Mouse (Mus musculus): ENCODE data around the gene Zfp429. TPM values are rescaled to one million over a fixed set of nuclear protein-coding genes. Genes with fewer than 3 reads are reported as not detected.

Zfp429 gene
- total RNA-seq (2023), result 1 to 10 TPM; 2.4 to 5.7 TPM

DNA sequence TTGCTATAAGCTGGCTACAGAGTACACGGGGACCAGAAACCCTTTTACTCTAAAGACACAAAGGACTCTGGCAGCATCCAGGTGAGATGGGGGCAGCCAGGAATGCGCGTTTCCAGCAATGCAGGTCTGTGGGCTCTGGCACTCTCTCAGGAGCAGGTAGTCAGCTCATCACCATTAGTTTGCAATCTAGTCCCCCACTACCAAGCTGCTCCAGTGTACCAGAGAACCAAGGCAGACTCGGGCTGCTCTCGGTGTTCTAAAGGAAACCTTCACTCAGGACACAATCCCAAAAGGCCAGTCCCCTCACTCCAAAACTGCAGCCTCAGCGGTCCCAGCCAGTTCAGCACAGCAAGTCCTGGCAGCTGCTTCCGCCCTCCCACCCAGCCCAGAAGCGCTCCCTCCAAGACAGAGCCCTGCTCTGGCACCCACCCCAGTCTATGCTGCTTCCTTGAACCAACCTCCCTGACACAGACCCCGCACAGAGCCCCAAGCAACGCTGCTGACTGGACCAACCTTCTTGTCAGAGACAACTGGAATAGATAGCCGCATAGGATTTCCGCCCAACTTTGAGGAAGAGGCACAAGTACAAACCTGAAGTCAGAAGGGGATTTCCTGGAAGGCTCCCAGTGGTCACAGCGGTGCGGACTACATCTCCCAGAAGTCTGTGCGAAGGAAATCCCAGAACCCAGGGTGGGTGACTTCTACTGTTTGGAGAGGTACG, at the start of gene Zfp429:
Gene Zfp429 (minus strand): TSS at position 637 of the 721 bp plus-strand sequence.

DNA sequence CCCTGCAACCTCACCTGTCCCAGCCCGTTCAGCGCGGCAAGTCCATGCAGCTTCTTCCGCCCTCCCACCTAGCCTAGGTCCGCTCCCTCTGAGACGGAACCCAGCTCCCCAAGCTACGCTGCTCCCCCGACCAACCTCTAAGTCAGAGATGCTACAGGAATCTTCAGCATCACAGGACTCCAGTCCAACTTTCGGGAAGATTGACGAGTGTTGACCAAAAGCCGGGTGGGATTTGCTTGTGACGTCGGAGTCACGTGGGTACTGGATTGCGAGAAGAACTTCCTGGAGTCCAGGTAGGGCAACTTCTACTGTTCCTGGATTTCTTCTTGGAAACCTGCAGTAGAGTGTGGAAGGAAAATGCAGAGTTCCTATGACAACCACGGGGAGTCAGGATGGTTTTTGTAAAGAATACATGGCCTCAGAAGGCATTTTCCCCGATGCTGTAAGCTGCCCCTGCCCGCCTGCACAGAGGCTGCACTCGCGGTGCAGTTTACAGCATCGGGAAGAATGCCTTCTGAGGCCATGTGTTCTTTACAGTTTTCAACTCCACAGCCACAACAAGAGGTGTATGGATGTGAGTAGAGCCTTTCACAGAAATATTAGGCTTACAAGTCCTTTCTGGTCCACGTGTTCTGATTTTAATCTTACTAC, 21.7 kb upstream of the Zfp429 start, which contains the start of gene Zfp459:
Gene Zfp459 (minus strand): TSS at position 212 of the 651 bp plus-strand sequence.

DNA sequence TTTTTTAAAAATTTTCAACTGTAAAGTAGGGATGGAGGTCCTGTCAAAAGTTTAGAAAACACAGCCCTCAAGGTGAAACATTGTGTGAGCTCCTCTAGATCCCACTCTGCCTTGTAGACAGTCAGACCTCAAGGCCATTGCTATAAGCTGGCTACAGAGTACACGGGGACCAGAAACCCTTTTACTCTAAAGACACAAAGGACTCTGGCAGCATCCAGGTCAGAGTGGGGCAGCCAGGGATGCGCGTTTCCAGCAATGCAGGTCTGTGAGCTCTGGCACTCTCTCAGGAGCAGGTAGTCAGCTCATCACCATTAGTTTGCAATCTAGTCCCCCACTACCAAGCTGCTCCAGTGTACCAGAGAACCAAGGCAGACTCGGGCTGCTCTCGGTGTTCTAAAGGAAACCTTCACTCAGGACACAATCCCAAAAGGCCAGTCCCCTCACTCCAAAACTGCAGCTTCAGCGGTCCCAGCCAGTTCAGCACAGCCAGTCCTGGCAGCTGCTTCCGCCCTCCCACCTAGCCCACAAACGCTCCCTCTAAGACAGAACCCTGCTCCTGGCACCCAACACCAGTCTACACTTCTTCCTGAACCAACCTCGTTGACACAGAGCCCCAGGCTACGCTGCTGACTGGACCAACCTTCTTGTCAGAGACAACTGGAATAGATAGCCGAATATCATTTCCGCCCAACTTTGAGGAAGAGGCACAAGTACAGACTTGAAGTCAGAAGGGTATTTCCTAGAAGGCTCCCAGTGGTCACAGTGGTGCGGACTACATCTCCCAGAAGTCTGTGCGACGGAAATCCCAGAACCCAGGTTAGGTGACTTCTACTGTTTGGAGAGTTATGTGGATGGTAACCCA, 24.3 kb downstream of the Zfp429 start, which contains the start of the genes Gm28041 and Zfp456:
Gene Gm28041 (minus strand): TSS at position 684 of the 862 bp plus-strand sequence.
Gene Zfp456 (minus strand): TSS at position 761 of the 862 bp plus-strand sequence.

GRCm38 (mm10) chr13:67360131-67360744, 39.4 kb downstream of the Zfp429 start, which contains the start of the genes Gm28044 and Zfp953:
TSS of gene Gm28044 (minus strand) at chr13:67360536.
TSS of gene Zfp953 (minus strand) at chr13:67360605.

Other genes starting within 250 kb of the Zfp429 start
- gene Rsl1, start 226.6 kb downstream of the Zfp429 start, total RNA-seq (2023), result 1 to 10 TPM; 1.7 TPM
- under 1 TPM; 0.64 to 0.93 TPM for gene Zfp455, start 205.3 kb downstream of the Zfp429 start, total RNA-seq (2023)
- gene Zfp458, start 121.4 kb downstream of the Zfp429 start, total RNA-seq (2023), result 1 to 10 TPM; 1.4 to 1.5 TPM
- under 1 TPM; 0.60 TPM for gene Zfp457, start 93.3 kb downstream of the Zfp429 start, total RNA-seq (2023)
- 1 to 10 TPM; 6.3 to 6.6 TPM for gene Zfp595, start 67.2 kb downstream of the Zfp429 start, total RNA-seq (2023)
- under 1 TPM in 1 of 2 experiments, not detected in 1; 0.88 TPM for gene Gm28044, start 39.3 kb downstream of the Zfp429 start, total RNA-seq (2023)
- 1 to 10 TPM; 5.9 to 6.6 TPM for gene Zfp953, start 39.2 kb downstream of the Zfp429 start, total RNA-seq (2023)
- 1 to 10 TPM in 1 of 2 experiments, not detected in 1; 3.5 TPM for gene Gm28041, start 24.1 kb downstream of the Zfp429 start, total RNA-seq (2023)
- 1 to 10 TPM in 1 of 2 experiments, under 1 TPM in 1; 0.84 to 1.8 TPM for gene Zfp456, start 24.0 kb downstream of the Zfp429 start, total RNA-seq (2023)
- gene Zfp459, start 21.6 kb upstream of the Zfp429 start, total RNA-seq (2023), result 1 to 10 TPM in 1 of 2 experiments, under 1 TPM in 1; 0.22 to 1.1 TPM
- gene Zfp874a, start 51.8 kb upstream of the Zfp429 start, total RNA-seq (2023), result 1 to 10 TPM; 3.2 to 4.1 TPM
- gene Zfp874b, start 84.4 kb upstream of the Zfp429 start, total RNA-seq (2023), result 1 to 10 TPM; 5.7 to 6.2 TPM
- gene Zfp58, start 100.7 kb upstream of the Zfp429 start, total RNA-seq (2023), result 1 to 10 TPM; 4.1 to 5.2 TPM
- not detected for gene Gm26965, start 126.3 kb upstream of the Zfp429 start, total RNA-seq (2023)
- 10 to 100 TPM; 12.9 to 15.0 TPM for gene Zfp87, start 126.4 kb upstream of the Zfp429 start, total RNA-seq (2023)
- gene Zfp748, start 154.0 kb upstream of the Zfp429 start, total RNA-seq (2023), result 1 to 10 TPM; 4.2 to 5.4 TPM
- 10 to 100 TPM in 1 of 2 experiments, 1 to 10 TPM in 1; 8.9 to 10.7 TPM for gene Zfp729b, start 209.9 kb upstream of the Zfp429 start, total RNA-seq (2023)
- gene Gm49345, start 237.9 kb upstream of the Zfp429 start, total RNA-seq (2023), result 1 to 10 TPM in 1 of 2 experiments, under 1 TPM in 1; 0.78 to 1.7 TPM
- 10 to 100 TPM in 1 of 2 experiments, 1 to 10 TPM in 1; 10.0 TPM for gene Zfp729a, start 238.0 kb upstream of the Zfp429 start, total RNA-seq (2023)